Mouse (Mus musculus) adrenal gland, adult 8-10 months (tissue): Measurements from ENCODE around the gene Gm45837. TPM values are rescaled to one million over a fixed set of nuclear protein-coding genes. Genes with fewer than 3 reads are reported as not detected.

Experiments used
- DNase-seq: peaks from one replicate; pipeline ENCODE4 v3.0.0; 2022
- total RNA-seq, 4 experiments: library from RNA; stranded (reverse); gene quantifications; 2 replicates each; pipeline ENCODE4 v1.2.4; 2022

Gene Gm45837
- total RNA-seq, 4 experiments from 2014 or later: 4.4 to 8.6 TPM; not detected in 2

DNA sequence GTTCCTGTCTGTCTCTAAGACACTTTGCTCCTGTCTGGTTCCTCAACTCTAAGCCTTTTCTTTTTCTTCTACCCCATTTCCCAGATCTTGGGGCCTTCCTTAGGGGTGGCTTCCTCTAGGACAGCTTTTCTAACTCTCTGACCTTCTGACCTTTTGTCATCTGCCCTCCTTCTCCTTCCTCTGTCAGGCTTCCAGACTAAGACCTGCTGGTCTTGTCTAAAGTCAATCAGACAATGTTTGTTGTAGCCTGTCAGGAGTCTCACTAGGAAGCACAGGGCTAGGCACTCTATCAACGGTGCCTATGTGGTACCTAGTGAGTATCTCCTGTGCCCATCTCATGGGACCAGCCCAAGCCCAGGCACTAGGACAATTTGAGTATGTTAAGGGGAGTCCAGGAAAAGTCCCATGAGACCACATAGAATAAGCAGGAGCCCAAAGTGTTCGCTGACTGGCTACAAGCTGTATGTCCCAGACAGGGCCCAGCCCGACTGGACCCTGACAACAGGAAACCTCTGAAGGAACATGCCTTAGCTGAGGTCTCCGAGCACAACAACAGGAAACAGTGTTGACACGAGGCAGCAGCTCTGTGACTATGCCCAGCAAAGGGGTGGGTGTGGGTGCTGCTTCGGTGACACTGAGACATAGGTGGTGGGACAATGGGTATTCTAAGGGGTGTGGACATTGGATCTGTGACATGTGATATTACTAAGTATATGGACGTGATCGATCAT is 55.3 kb downstream of the Gm45837 start:
- DNase-seq: no peak

DNA sequence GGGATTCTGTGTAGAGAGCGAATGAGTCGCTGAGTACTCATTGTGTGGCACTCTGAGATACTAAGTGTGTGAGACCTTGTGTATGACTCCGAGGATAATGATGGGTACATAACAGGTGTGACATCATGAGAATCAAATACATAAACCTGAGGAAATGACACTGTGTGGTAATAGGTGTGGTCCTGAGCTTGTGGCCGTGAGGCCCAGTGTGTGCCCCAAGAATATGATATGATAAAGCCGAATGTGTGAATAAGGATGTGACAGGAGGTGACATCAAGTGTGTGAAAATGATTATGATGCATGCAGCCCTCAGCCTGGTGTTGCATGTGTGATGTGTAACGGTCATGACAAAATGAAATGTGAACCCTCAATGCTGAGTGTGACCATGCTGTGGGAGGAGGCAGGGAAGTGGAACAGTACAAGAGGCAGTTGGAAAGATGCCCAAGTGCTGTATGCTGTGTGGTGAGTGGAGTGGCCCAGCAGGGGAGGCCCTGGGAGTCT is 55.9 kb downstream of the Gm45837 start:
- DNase-seq: no peak

GRCm38 (mm10) chr7:101471423-101471822 is 60.7 kb downstream of the Gm45837 start:
- DNase-seq: no peak

GRCm38 (mm10) chr7:101471968-101472480 is 61.3 kb downstream of the Gm45837 start:
- no peak for DNase-seq

DNA sequence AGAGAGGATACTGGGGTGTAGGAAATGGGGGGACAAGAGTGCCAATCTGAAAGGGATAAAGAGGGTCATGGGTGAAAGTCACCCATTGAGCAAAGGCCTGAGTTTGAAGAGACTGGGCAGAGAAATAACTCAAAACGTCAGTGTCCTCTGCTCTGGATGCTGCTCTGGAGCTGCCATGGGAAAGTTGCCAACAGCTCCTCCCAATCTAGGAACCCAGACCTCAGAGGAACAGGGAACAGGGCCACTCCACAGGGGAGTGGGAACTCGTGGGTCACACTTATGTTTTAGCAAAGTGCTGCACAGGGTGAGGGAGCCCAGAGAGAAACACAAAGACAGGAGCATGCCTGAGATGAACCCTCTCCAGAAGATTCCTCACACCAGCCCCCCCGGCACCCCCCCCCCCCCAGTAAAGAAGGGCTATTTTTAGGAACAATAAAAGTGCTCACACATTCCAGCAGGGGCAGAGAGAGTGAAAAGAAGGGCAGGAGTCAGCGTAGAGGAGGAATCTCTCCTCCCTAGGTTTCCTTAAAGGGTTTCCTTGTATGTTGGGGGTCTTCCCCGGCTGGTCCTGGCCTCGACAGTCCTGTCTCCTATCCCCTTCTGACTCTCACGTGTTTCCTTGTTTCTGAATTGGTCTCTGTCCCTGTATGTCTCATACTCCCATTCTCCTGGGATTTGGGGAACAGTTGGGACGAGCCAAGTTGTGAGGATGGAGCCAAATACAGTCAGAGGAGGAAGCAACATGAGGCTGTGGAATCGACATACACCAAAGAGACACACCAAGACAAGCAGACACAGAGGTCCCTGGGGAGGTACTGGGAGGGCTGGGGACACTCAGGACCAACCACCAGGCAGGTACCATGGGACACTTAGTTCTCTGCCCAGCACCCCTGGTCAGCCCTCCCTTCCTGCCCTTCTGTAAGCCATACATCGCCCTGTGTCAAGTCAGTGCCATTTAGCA is 62.2 kb downstream of the Gm45837 start:
- no peak for DNase-seq

- DNase-seq: no peak
Observed at GRCm38 (mm10) chr7:101474399-101474811, 63.7 kb downstream of the Gm45837 start.

- DNase-seq: no peak
Observed at GRCm38 (mm10) chr7:101476028-101476427, 65.3 kb downstream of the Gm45837 start.

- DNase-seq: no peak
Observed at GRCm38 (mm10) chr7:101476493-101476892, 65.8 kb downstream of the Gm45837 start.

DNA sequence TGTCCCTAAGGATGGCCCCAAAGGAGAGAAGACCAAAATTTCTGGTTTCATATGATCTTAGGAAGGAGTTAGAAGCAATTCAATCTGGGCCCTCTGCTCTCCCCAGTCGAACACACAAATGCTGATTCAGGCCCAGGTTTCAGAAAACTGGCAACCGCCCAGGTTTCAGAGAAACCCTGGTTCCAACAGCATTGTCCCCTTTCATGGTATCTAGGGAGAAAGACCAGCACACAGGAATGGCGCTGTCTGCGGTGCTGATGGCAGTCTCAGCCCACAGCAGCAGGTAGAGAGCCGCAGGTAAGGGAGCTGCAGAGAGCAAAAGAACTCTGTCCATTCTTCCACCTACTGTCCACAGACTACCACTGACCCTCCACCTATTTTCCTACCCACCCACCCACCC is 66.5 kb downstream of the Gm45837 start:
- no peak for DNase-seq

DNA sequence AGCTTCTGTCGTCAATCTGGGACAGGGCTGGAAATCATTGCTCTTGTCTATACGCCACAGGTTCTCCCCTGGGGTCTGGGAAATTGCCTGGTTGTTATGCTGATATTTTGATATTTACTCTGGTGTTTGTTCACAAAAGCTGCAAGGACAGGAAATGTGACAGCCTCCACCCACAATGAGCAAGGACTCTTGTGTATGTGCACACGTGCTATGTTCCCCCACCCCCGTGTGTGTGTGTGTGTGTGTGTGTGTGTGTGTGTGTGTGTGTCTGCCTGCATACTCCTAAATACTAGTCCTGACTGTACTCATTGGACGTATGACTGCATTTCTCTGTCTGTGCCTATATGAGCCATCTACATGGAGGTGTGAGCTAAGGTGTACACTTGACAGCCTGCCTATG is 67.4 kb downstream of the Gm45837 start:
- no peak for DNase-seq

GRCm38 (mm10) chr7:101479841-101480240 is 69.2 kb downstream of the Gm45837 start:
- no peak for DNase-seq

- peak; percentile 77 for DNase-seq
Observed at GRCm38 (mm10) chr7:101480671-101481070, 70.0 kb downstream of the Gm45837 start.

DNA sequence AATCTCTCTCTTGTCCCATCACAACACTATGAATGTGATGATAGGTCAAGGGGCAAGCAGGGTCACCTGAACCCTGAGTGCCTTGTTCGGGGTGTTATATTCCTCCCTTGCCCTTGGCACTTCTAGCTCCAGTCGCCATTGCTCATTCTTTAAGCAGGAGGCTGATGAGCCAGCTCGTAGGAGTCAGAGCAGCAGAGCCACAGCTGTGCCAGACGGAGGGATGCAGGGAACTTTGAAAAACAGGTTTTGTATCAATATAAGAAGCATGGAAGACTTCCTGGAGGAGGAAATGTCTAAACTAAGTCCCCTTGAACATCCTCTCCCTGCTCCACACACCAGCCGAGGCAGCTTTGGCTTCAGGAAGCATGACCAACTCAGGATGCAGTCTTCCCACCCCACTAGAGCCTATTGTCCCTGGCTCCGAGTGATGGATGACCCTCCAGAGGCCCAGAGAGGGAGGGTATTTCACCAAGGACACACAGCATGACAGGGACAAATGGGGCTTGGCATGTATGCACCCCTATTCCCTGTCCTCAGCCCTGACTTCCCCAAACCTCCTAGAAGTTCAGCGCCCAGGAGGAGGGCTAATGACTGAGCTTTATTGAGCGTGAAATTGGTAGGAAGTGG is 71.3 kb downstream of the Gm45837 start:
- DNase-seq: peak; percentile 78

DNA sequence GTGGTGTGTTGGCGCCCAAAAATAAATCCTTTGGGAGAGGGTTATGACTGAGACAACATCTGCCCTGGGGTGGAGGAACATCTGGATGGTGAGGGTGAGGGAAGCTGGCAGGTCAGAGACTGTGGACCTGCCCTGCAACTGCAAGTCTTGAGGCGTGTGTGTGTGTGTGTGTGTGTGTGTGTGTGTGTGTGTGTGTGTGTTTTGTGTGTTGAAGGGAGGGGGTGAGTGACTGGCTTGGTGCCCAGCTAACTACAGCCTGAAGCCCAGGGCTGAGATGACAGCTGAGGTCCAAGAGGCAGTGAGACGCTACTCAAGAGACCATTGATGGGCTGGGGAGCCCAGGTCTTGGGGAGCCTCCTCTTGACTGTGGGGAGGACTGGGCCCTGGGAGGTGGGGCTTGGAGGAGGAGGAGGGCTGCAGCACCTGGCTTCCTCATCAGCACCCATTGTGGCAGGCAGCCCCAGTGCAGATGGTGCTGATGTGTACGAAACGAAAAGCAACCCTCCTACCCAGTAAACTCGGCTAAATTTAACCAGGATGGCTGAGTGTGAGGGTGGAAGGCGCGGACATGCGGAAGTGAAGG is 71.9 kb downstream of the Gm45837 start:
- no peak for DNase-seq

GRCm38 (mm10) chr7:101483498-101484115 is 72.9 kb downstream of the Gm45837 start:
- no peak for DNase-seq

GRCm38 (mm10) chr7:101487102-101487501 is 76.4 kb downstream of the Gm45837 start:
- no peak for DNase-seq

DNA sequence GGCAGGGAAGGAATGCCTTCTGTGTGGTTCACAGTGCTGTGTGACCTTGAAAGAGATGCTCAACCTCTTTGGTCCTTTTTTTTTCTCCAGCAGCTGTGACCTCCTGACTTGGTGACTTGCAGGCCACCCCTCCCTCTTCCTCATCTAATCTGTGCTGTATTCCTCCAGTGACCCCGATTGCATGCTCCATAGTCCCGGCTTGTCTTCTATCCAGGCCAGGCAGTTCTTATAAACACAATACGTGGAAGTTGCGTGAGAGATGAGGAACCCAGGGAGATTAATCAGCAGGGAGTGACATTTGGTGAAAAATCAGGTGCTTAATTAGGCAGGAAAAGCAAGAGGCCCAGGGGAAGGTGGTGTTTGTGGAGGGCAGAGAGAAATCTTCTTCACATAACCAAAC is 80.3 kb downstream of the Gm45837 start:
- DNase-seq: no peak

DNA sequence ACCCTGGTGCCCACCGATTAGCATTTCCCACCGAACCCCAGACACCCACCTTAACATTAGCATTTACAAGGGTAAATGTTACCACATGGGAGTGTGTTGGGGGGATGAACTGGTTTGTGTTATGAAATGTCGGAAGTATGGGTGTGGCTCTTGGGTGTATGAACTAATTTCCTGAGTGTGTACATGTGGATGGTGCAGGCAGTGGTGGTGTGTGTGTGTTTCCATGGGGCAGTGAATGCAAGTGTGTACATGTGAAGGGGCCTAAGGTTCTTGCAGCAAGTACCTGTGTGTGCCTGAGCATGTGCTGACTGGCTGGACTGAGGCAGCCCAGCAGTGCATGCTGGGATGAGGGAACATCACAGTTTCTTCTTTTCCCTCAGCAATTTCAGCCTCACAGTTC is 87.7 kb downstream of the Gm45837 start:
- DNase-seq: no peak

DNA sequence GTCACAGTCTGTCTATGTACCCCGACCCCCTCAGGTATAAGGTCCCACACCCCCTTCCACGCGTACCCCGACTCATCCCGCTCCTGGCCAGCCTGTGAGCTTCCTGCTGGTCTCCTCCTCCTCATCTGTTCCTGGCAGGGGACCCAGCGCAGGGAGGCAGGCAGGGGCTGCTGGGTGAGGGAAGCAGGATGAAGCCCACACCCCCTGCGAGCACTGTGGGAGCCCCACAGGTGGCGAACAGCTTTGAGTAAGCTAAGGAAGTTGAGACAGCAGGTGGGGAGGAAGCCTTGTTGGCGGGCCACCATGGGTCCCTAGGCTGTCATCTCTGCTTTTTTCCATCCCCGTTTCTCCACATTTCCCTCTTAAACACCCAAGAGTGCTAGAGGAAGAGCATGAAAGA is 88.6 kb downstream of the Gm45837 start:
- DNase-seq: no peak

- DNase-seq: no peak
Observed at GRCm38 (mm10) chr7:101499701-101500100, 89.0 kb downstream of the Gm45837 start.

- no peak for DNase-seq
Observed at GRCm38 (mm10) chr7:101501236-101501635, 90.5 kb downstream of the Gm45837 start.

GRCm38 (mm10) chr7:101501675-101502074 is 91.0 kb downstream of the Gm45837 start:
- no peak for DNase-seq
